Mouse (Mus musculus) mesoderm, embryonic 11.5 days (tissue): ENCODE results near the gene Hexim2.

Experiments used
- DNase-seq: peaks from one replicate; pipeline ENCODE4 v3.0.0-alpha.2; 2012; ENCODE audit warnings: low read depth, low spot score

The Hexim2 gene

DNA sequence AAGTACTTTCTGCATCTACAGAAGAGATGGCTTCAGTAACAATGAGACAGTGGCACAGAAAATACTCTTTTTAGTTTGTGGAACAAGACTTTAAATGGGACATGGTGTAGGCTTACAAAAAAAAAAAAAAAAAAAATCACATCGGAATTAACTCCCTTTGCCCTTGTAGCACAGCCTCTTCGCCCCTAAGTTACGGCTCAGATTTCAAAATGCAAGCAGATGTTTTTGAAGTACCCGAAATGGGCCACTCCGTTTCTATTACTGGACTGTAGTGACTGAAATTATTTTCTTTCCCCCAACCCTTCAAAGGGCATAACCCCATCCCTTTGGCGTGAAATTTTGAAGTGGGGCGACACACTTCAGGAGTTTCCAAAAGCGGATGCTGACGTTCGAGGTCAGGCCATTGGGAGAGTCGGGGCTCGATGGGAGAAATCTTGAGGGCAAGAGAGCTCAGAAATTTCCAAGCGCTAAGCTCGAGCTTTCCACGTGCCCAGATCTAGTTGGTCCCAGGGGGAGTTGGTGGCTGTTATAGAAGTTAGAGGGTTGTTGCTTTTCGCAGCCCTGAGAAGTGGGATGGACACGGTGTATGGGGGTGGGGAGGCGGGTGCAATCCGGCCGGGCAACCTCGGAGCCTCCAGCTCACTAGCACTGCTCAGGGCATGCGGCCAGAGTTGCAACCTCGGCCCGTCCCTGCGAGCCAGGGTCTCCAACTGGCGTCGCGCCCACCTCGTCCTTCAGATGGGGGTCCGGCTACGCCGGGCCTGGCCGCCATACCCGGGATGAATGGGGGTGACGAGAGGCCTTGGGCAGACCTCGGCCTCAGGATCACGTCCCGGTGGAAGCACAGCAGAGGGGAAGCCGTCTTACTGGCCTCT, at the start of gene Hexim2:
Hexim2 (plus strand) TSS at position 729 of the 875 bp plus-strand sequence.
- DNase-seq = peak; percentile 47

DNA sequence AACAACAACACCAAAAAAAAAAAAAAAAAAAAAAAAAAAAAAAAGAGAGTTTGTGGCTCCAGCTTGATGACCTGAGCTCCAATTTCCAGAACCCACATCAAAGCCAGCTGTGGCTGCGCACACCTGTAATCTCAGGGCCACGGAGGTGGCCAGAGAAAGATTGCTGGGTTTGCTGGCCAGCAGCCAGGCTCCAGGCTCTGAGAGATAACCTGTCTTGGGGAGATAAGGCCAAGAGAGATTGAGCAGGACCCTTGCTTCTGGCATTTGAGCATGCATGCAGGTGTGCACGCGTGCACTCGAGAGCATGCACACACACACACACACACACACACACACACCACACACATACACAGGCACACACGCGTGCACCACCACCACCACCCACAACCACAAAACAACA, 38.9 kb upstream of the Hexim2 start:
- no peak for DNase-seq

DNA sequence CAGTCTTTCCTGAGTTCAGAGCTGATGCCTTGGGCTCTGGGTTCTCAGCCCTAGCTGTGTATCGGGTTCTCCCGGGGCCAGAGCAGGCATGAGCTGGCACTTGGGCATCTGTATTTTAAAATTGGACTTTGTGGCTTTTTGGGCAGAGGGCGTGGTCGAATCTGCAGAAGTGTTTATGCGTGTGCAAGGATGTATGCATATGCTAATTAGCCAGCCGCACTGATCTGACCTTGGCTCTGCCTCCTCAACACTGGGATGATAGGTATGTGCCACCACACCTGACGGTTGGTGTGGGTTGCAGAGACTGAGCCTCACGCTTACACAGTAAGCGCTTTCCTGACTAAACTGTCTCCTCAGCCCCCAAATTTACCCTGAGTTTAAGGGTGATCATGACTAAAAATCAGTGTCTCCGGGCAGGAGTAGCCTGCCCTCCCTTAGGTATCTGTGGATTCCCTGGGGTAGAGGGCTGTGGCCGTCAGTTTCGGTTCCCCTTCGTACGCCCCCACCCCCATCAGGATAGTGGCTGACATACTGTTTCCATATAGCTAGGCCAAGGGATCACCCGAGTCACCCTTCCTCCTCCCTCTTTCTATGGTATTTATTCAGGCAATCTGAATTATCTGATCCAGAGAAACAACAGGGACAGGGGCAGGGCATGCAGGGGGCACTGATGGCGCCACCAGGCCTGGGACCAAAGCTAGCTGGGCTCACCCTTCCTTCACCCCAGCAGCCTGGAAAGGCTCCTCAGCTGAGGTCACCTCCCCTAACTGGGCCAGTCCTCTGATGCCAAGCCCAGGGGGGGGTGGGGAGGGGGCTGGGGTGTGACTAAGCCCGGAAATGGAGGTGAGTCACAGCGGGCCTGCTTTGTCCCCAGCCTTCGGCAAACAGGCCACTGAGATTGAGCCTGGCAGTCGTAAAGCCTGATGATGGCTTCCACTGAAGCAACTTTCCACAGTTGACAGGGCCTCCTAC, 38.1 kb upstream of the Hexim2 start:
- no peak for DNase-seq

DNA sequence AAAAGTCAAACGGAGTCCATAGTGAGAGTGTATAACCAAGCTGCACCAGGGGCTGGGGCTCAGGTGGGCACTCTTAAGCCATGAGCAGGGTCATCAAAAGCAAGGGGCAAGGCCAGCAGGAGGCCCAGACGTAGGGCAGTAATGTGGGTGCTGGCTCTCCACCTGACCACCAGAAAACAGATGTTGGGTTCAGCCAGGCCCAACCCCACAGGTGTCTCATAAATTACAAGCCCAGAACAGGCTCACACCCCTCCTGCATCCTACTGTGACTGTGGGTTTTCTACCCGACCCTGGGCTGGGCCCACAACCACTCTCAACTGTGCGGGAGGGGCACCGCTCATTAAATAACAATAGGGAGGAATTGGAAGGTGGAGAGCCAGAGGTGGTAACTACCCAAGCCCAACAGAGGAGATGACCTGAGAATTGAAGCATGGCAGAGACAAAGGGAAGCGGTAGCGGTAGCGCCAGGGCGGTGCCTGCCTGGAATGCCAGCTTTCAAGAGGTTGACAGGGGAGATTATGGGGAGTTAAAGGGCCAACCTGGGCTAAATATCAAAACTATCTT, 37.0 kb upstream of the Hexim2 start:
- DNase-seq = no peak

DNA sequence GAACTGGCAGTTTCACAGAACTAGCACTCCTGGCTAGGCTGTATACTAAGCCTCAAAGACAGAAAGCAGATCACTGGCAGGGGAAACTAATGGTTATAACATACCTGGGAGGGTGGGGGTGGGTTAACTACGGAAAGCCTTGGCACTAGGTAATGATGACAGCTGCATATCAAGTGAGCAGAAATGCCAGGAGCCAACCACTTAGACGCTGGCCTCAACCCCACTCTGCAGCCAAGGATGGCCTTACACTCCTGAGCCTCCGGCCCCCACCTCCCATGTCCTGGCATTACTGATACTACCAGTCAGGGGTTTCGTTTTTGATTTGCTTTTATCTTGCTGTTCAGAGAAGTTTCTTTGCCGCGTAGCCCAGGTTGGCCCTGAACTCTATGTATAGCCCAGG, 36.4 kb upstream of the Hexim2 start:
- no peak for DNase-seq

DNA sequence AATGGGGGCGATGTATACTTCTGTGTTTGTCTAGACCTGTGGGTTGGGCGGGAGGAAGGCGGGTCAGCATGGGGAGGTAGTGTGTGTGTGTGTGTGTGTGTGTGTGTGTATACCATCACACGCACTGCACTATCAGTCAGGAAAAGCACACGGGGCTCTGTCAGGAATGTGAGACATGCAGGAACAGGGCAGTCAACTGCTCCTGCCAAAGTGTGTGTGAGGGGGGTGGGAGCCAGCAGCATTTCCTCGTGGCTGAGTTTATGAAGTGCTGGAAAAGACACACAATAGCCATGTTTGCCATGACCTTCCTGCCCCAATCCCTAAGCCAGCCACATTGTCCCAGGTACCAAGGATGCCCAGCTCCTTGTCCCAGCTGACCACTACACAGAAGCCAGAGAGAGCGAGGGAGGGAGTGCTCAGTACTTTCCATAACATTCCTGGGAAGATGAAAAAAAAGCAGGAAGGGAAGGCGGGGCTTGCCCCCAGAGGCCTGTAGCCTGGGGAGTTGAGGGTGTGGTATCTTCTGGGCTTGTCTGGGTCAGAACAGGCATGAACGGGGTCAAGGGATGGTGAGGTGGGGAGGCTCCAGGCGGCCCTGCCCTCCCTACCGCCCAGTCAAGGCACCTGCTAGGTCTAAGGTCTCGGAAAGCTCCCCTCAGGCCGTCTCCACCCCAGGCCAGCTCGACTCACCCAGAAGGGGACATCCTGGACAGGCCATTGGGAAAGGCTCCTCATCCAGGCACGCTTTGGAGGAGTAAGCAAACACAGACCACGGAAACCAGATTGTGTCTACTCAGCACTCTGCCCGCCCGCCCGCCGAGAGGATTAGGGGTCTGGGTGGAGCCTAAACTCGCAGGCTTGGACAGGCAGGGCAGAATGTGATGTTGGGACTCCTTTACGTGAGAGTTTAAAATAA, 35.0 kb upstream of the Hexim2 start:
- no peak for DNase-seq

DNA sequence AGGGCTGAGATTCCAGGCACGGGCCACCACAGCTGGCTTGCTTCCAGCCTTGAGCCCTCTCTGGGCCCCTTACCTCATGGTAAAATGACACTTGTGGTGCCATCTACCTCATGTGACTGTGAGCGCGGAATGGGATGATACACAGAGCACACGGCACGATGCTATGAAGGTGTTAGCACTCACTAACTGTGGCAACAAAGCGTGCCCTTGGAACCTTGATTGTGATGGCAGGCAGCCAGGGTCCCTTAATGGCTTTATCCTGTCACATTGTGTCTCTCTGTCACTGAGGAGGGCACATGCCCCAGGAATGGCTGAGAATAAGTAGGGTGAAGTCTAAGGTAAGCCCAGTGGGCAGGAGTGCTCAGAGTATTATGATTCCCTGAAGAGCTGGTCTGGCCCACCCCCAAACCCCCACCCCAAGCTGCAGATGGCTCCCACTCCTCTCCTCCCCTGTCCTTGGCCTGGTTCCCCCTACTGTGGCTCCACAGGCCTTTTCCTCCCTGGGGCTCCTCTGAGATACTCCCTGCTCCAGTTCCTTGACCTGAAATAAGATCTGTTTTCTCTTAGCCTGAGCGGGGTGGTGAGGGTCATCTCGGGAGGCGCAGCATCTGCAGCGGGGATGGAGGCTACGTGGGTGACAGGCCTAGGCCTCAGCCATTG, 33.6 kb upstream of the Hexim2 start:
- DNase-seq = no peak

DNA sequence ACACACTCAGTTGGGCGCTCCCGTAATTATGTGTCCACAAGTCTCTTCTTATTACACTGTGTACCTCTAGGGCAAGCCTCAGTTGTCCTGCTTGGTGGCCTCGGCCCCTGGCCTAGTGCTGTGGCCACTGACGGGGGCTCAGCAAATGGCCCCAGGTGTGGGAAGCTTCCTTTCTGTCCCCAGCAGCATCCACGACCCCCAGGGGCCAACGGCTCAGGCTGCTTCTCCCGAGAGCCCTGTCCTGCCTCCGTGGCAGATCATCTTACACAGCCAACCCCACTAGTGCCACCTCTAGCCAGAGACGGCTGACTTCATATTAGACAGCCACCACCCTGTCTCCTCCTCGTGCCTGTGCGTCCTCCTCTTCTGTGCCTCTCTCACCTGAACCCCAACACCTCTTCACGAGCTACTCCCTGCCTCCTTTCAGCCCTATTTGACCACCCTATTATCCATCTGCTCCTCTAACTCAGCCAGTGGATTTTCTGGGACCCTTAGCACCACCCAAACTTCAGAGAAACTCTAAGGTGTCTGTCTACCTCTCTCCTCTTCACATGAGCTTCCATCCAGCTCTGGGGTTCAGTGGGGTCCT, 32.8 kb upstream of the Hexim2 start:
- no peak for DNase-seq

DNA sequence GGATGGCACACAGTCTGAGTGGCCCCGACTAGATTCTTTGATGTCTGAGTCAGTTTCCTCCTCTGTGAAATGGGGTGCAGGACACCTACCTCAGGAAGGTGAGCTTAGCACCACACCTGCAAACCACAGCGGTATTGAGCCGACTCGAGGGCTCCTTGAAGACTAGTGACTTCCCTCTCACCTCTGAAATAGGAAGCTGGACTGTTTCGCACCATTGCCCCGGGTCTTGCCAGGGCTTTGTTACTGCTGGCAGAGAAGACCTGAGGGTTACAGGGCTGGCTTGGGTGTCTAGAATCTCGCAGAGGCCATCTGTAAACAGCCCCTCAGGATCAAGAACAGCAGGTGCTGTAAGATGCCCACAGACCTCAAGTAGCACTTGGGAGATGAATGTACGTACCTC, 31.9 kb upstream of the Hexim2 start:
- DNase-seq = no peak

DNA sequence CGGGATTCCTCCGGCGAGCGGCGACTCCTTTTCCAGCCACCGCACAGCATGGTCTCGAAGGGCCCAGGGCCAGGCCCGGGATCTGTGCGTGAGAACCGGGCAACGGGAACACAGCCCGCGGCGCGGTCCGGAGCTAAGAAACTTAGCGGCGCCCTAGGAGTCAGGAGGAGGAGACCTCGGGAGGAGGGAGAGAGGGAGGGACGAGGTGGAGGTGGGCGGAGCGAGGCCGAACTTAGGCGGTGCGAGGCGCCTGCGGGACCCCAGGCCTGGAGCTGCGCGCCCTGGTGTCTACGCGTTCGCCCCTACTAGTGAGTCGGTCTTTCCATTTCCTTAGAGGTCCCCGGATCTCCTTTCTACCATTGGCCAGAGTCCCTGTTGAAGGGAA, 30.8 kb upstream of the Hexim2 start, which contains the start of the genes Plcd3 and Acbd4:
Plcd3 (minus strand) TSS at position 178 of the 385 bp plus-strand sequence.
Acbd4 (plus strand) TSS at position 202 of the 385 bp plus-strand sequence.
- DNase-seq = peak; percentile 66

DNA sequence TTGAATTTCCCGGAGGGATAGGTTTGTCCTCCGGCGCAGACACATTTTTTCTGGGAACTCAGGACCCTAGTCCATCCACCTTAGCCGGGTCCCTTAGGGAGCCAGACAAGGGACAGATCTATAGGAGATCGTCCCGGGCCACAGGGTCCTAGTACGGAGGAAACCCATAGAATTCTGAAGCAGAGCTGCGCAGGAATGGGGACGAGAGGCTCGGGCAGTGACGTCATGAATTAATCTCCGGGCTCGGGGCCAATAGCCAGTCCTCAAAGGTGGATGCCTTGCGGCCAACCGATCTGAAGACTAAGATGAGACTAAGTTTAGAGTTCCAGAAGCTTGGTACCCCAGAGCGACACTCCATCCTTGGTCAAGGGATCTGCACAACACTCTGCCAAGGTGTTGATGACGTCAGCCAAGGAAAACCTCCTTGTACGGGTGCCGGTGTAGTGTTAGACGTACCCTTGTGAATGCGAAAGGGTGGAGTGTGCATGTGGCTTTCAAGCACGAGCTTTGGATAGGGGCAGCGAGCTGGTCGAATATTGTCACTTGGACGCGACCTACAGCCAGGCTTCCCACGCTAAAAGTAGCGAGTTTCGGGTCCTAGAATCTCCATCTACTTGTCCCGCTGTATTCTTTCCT, 30.2 kb upstream of the Hexim2 start:
- DNase-seq = peak; percentile 40

DNA sequence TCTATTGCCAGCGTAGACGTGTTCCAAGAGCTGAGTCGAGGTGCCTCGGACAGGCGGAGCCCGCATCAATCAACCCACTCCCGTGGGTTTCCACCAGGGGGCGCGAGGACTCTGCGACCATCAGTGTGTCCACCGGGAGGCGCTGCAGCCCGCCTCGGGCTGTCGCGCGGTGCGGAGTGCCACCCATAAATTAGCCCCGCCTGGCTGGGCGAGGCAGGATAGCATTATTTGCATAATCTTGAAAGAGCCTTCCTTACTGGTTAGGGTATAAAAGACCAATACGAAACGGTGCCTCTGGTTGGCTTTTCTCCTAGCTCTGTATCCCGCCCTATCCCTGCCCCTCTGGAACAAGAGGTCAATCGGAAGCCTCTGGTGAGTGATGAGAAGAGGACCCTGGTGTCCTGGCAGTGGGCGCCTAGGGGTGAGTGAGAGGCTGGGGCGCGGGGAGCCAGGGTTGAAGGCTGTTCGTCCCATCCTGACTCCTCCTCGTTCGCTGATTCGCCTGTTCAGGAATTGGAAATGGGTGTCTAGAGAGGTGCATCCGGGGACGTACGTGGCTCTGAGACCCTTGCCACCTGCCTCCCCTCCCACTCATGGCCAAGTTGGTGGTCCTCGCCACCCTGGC, 29.4 kb upstream of the Hexim2 start:
- DNase-seq = peak; percentile 98

DNA sequence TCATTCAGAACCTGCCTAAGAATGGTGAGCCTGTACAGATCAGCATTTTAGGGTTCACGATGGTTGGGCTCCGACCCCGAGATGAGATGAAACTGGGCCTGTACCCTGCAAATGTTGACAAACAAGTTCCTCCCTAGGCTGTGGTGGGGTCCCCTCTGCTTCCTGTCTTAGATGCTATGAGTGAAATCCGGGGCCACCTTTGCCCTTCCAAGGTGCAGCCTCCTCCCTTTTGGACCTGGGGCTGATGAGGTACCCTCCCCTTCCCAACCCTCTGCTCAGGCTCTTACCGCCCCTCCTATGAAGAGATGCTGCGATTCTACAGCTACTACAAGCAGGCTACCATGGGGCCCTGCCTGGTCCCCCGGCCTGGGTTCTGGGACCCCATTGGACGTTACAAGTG, 28.6 kb upstream of the Hexim2 start:
- no peak for DNase-seq

DNA sequence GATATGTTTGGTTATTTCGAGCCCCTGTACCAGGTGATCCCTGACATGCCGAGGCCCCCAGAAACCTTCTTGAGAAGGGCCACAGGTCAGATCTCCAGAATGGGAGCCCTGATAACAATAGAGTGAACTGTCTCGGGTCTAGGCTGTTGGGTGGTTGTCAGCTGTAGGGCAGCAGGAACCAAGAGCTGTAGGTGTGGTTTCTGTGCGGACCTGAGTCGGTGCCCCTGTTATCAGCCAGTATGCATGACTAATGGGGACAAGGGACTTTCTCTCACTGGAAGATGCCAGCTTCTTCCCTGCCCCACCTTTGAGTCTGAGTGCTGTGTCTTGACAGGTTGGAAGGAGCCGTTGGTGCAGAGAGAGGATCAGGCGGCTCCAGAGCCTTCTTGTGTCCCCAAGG, 27.8 kb upstream of the Hexim2 start:
- DNase-seq = no peak

DNA sequence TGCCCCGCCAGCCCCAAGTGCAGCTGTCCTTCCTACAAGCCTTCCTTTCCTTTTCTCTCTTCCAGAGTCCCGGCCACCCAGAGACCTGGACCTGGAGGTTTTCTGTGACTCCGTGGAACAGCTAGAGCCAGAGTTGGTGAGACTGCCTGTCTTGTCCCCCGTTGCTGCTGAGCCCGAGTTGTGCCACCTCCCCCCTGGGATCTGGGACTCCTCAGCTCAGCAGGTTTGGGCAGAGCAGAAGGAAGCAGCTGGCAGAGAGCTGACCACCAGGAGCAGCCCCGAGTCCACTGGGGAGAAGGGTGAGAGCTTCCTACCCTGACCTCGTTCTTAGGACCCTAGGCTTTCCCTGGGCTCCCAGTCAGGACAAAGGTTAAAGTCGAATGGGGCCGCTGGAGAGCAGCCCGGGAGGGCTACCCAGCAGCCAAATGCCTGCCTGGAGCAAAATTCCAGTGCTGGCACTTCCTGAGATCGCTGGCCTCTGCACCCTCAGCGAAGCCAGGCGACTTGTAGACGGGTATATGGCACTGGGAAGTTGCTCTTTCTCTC, 27.0 kb upstream of the Hexim2 start:
- DNase-seq = no peak

DNA sequence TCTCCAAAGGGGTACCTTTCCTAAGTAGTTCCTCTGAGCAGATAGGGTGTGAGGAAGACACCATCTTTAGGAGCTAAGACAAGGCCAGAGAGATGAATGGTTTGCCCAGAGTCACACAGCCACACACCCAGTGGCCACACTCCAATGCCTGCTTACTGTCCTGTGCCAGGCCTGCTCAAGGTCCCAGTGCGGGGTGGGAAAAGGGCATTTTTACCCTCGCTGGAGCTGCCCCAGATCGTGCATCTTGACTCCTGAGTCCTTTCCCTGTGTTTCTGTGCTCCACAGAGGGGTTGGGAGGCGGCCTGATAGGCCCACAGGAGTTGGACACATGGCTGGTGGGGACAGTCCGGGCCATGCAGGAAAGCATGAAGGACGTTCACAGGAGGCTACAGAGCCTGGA, 26.4 kb upstream of the Hexim2 start:
- no peak for DNase-seq

DNA sequence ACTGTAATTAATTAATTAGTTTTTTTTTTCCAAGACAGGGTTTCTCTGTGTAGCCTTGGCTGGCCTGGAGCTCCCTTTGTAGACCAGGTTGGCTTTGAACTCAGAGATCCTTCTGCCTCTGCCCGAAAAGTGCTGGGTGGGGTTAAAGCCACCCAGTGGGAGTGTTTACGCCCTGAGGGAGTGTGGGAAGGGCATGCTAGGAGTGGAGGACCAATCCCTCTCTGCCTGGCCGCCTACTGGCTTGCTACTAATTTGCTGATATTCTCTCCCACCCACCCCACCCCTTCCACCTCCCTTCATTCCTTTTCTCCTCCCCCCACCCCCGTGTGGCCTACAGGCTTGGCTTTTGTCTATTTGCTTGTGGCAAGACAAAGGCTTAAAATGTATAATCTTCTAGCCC, 25.8 kb upstream of the Hexim2 start:
- no peak for DNase-seq

DNA sequence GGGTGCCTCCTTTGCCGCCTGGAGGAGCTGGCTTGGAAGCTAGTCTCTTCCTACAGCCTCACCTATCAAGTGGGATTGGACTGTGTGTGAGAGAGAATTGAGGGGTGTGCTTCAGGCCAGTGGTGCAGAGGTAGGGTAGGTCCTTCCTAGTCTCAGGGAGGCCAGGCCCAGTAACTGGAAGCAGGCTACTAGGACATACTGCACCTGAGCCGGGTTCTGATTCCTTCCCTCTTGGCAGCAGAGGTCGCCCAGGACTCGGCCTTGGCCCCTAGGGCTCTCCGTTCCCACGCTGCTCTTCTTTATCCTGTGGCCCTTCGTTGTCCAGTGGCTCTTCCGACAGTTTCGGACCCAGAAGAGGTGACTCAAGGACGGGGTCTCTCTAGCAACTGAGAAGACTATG, 20.9 kb upstream of the Hexim2 start:
- no peak for DNase-seq
